Mouse (Mus musculus) megakaryocyte, adult 5-6 weeks (primary cell): ENCODE measurements around the gene Podxl2. TPM values are rescaled to one million over a fixed set of nuclear protein-coding genes. Genes with fewer than 3 reads are reported as not detected.

Experiments
- ATAC-seq: 2 replicates; pipeline ENCODE4 v1.8.0; 2016; ENCODE audit warnings: mild to moderate bottlenecking, inconsistent platforms; ENCODE audit not compliant: poor library complexity, severe bottlenecking
- total RNA-seq, 2 experiments: library from RNA; stranded (forward) in 1 of 2; stranded (reverse) in 1 of 2; fragments of 153-499, 151-499 nt in 1 of 2; fragments of 221-1000, 200-1000 nt in 1 of 2; gene quantifications; 2 replicates each; pipeline versions ENCODE4 v1.2.3 to v1.2.4; 2015 to 2017

Gene Podxl2
- total RNA-seq, 2 experiments from 2014 or later: 0.40 TPM; not detected in 1

GRCm38 (mm10) chr6:88803957-88804695 lies 70.7 kb downstream of the Podxl2 start:
- no peak for ATAC-seq

- ATAC-seq: no peak
These were observed 71.8 kb downstream of the Podxl2 start for GRCm38 (mm10) chr6:88803051-88803450.

- ATAC-seq: no peak
These were observed 74.1 kb downstream of the Podxl2 start for GRCm38 (mm10) chr6:88800735-88801134.

- no peak for ATAC-seq
These were observed 74.7 kb downstream of the Podxl2 start for GRCm38 (mm10) chr6:88800191-88800590.

- no peak for ATAC-seq
These were observed 80.3 kb downstream of the Podxl2 start for GRCm38 (mm10) chr6:88794561-88794971.

GRCm38 (mm10) chr6:88793872-88794271 lies 81.0 kb downstream of the Podxl2 start:
- no peak for ATAC-seq

- no peak for ATAC-seq
These were observed 81.6 kb downstream of the Podxl2 start for GRCm38 (mm10) chr6:88793243-88793642.

Other genes starting within 250 kb of the Podxl2 start
- 1.3 TPM in 1 of 2 replicates, not detected in the other for gene Kbtbd12, start 237.1 kb downstream of the Podxl2 start, total RNA-seq (2015)
- gene Kbtbd12, start 237.1 kb downstream of the Podxl2 start, total RNA-seq (2017): 0.73 TPM in 1 of 2 replicates, not detected in the other
- gene Mgll, start 150.6 kb downstream of the Podxl2 start, total RNA-seq (2015): 4.2 and 4.7 TPM in 2 replicates
- gene Mgll, start 150.6 kb downstream of the Podxl2 start, total RNA-seq (2017): 3.0 and 3.7 TPM in 2 replicates
- 22.8 TPM in 2 replicates for gene Abtb1, start 33.1 kb downstream of the Podxl2 start, total RNA-seq (2015)
- gene Abtb1, start 33.1 kb downstream of the Podxl2 start, total RNA-seq (2017): 104 TPM in 2 replicates
- gene Mcm2, start 23.7 kb upstream of the Podxl2 start, total RNA-seq (2015): 45.4 and 47.7 TPM in 2 replicates
- gene Mcm2, start 23.7 kb upstream of the Podxl2 start, total RNA-seq (2017): 77.2 TPM in 2 replicates
- gene Tpra1, start 27.2 kb upstream of the Podxl2 start, total RNA-seq (2015): 24.0 and 26.1 TPM in 2 replicates
- gene Tpra1, start 27.2 kb upstream of the Podxl2 start, total RNA-seq (2017): 32.4 and 35.5 TPM in 2 replicates